Mouse (Mus musculus): ENCODE measurements at regions not wholly inside any gene's neighbourhood (a gene's known extent, or its start where the extent isn't known, plus 50 kb on each side); places are given as distances from the start of the nearest gene placed in this dataset.

- DNase-seq (ENCODE audit: low read depth, low spot score) = no peak
Observed at GRCm38 (mm10) chr9:84295891-84296290, 370.9 kb downstream of the Bckdhb start.

DNA sequence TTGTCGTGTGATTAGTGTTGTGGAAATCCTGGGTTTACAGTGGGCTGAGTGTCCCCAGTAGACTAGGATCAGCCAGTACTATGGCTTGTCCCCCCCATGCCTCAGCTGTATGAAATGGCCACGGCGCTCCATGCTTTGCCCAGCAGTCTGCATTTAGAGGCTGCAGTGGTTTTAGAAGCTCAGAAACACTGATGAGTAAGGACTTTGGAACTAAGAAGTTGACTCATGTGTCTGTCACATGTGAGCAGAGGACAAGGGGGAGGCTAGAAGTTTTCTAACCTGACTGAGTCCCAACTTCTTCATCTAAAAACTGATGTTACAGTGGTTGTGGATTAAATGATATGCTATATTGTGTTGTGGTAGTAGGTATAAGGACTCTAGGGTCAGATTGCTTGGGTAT is 371.5 kb downstream of the Bckdhb start:
- no peak for DNase-seq (ENCODE audit: low read depth, low spot score)

DNA sequence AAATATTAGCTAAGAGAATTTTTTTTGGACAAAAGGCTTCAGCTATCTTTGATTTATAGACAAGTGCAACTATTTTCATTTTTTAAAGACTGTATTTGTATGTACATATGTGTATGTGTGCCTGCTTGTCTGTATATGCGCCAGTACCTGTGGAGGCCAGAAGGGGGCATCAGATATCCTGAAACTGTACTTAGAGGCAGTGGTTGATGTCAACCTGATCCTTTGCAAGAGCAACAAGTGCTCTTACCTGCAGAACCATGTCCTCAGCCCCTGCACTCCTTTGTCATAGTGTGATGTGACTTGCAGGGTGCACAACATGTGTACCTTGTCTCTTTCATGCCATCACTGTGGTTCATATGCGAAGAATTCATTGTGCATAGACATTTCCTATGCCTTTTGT is 379.5 kb downstream of the Bckdhb start:
- no peak for DNase-seq (ENCODE audit: low read depth, low spot score)

DNA sequence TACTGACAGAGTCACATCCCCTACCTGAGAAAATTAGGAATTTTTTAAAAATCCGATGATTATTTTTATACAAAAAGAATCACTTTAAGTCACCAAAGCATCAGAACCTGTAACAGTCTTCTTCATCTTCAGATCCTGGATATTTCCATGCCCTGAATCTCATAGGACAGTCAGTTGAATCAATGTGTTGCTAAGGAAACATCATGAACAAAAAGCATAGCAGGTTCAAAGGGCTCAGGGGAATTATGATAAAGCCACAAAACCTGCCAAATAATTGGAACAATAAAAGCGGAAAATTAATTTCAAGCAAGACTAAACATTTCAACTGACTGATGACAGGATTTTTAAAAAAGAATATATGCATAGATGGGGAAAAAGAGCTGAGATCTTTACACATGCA is 393.9 kb downstream of the Bckdhb start:
- DNase-seq (ENCODE audit: low read depth, low spot score) = no peak

GRCm38 (mm10) chr9:84319338-84319737 is 394.4 kb downstream of the Bckdhb start:
- no peak for DNase-seq (ENCODE audit: low read depth, low spot score)

GRCm38 (mm10) chr9:84323145-84323544 is 398.2 kb downstream of the Bckdhb start:
- no peak for DNase-seq (ENCODE audit: low read depth, low spot score)

- no peak for DNase-seq (ENCODE audit: low read depth, low spot score)
Observed at GRCm38 (mm10) chr9:84331083-84331602, 406.2 kb downstream of the Bckdhb start.

GRCm38 (mm10) chr9:84343435-84344095 is 418.6 kb downstream of the Bckdhb start:
- peak; percentile 58 for DNase-seq (ENCODE audit: low read depth, low spot score)

GRCm38 (mm10) chr9:84350223-84350622 is 425.3 kb downstream of the Bckdhb start:
- no peak for DNase-seq (ENCODE audit: low read depth, low spot score)

DNA sequence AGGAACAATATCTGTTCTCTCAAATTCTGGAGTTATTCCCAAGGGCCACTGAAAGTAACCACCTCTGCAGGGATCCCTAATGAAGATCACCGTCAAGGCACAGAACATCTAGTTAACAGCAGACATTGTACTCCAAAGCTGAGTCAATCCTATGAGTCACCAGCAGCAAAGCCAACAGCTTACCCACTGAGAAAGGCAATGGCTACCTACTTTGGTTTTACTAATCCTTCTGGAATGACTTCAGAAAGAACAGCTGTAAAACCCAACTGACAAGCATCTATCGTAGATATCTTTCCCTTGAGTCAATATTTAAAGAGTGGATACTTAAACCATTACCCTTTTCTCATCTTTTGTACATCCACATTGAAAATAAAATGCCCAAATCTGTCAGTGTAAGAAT is 429.5 kb downstream of the Bckdhb start:
- DNase-seq (ENCODE audit: low read depth, low spot score) = no peak

GRCm38 (mm10) chr9:84356167-84356566 is 431.2 kb downstream of the Bckdhb start:
- DNase-seq (ENCODE audit: low read depth, low spot score) = no peak

- DNase-seq (ENCODE audit: low read depth, low spot score) = no peak
Observed at GRCm38 (mm10) chr9:84359879-84360278, 434.9 kb downstream of the Bckdhb start.

DNA sequence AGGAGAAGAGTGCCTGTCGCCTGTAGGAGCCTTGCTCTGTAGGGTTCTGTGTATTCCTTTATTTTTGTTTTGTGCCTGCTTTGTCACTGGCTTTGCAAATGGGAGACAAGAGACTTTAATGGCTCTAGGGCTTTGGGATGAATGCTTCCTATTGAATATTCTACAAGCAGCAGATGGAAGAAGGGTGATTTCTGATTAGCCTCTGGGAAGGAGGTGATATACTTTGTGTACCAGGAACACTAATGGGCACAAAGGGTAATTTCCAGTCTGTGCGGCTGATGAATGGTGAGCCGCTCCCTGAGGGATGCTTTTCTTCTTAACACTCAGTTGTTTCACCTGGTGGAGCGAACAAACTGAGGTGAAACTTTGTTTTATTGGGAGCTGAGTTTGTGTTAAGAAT is 435.5 kb downstream of the Bckdhb start:
- no peak for DNase-seq (ENCODE audit: low read depth, low spot score)

GRCm38 (mm10) chr9:84363478-84363877 is 438.5 kb downstream of the Bckdhb start:
- no peak for DNase-seq (ENCODE audit: low read depth, low spot score)

DNA sequence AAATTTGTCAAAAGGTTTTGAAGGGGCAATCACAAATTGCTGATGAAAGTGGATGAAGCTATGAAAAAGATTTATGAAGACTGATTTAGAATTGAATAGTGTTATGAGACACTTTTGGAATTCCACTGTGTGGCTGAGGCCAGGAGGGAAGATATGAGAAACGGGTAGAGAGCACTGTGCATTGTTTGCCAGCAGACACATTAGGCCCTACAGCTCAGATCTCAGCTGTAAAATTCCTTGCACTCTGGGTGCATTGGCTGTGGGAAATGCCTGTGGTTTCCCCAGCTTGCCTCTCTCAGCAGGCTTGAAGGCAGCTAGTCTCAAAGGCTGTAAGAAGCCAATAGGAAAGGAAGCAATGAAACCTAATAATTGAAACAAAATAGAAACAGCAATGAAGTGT is 444.3 kb downstream of the Bckdhb start:
- no peak for DNase-seq (ENCODE audit: low read depth, low spot score)

- no peak for DNase-seq (ENCODE audit: low read depth, low spot score)
Observed at GRCm38 (mm10) chr9:84370260-84370659, 445.3 kb downstream of the Bckdhb start.

GRCm38 (mm10) chr9:84375746-84376145 is 450.8 kb downstream of the Bckdhb start:
- no peak for DNase-seq (ENCODE audit: low read depth, low spot score)

GRCm38 (mm10) chr9:84376621-84377020 is 451.7 kb downstream of the Bckdhb start:
- no peak for DNase-seq (ENCODE audit: low read depth, low spot score)

DNA sequence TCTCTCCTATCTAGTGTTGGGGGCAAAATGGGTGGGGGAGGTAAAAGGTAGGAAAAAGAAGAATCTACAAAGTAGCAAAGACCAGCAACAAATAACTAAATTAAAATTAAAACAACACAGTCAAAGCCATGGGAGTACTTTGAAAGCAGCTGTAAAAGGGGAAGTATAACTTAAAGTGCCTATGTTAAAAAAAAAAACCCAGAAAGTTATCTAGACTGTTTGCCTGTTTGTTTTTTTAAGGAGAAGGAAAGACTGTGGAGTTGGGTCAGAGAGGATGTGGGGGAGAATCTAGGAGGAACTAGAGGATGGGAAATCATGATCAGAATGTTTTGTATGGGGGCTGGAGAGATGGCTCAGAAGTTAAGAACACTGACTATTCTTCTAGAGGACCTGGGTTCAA is 457.0 kb downstream of the Bckdhb start:
- DNase-seq (ENCODE audit: low read depth, low spot score) = no peak

DNA sequence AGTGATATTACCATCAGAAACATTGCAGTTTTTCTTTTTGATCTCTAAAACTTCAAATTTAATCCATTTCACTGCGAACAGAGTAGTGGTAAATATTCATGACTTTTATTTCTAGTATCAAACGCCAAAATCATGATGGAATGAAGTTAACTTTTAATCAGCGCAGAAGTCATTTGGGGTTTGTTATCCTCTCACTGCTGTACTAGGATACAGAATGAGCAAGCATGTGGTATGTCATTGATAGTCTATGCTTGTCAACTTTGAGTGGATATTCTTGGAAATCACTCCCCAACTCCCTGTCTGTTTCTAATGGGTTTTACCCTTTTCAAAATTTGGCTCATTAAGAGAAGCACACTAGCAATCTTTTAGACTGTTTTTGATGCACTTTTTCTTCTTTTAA is 464.9 kb downstream of the Bckdhb start:
- DNase-seq (ENCODE audit: low read depth, low spot score) = no peak

- DNase-seq (ENCODE audit: low read depth, low spot score) = no peak
Observed at GRCm38 (mm10) chr9:84394536-84395314, 469.8 kb downstream of the Bckdhb start.

DNA sequence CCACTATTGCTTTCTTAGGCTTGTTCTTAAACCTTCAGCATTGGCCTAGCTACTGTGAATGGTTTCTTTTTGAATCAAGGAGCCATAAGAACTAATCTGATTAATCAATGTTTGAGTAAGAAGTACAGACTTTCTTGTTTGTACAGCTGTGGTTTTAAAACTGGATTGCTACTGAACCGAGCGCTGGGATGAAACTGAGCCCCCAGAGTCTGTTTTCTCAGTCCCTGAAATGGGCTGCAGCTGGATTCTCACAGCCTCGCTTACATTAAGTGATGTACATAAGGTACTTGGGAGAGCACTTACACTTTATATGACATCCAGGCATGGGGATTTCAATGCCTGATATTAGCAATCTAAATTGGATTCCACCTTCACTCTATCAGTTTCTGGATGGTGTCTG is 474.5 kb downstream of the Bckdhb start:
- no peak for DNase-seq (ENCODE audit: low read depth, low spot score)

Data from WW6 (cell line).